Mouse (Mus musculus) gastrocnemius, postnatal 25 days (tissue): Measurements from ENCODE around the gene Smarcc2. TPM values are rescaled to one million over a fixed set of nuclear protein-coding genes. Genes with fewer than 3 reads are reported as not detected.
A peak's percentile ranks its signal among the peaks of the same experiment; 100 is the strongest.
"Not testable (repeated sequence)": the region's sequence is repeated elsewhere in the genome, so short reads cannot be mapped to it uniquely, and the experiment has no call there.

Experiments used
- DNase-seq: peaks from one replicate; pipeline ENCODE4 v3.0.0; 2022
- total RNA-seq, 2 experiments: library from RNA; stranded (reverse); gene quantifications; 1 replicate in 1 of 2; 2 replicates in 1 of 2; pipeline ENCODE4 v1.2.3; 2021

Smarcc2 gene
- total RNA-seq, 2 experiments from 2014 or later, result 40.7 to 43.9 TPM

DNA sequence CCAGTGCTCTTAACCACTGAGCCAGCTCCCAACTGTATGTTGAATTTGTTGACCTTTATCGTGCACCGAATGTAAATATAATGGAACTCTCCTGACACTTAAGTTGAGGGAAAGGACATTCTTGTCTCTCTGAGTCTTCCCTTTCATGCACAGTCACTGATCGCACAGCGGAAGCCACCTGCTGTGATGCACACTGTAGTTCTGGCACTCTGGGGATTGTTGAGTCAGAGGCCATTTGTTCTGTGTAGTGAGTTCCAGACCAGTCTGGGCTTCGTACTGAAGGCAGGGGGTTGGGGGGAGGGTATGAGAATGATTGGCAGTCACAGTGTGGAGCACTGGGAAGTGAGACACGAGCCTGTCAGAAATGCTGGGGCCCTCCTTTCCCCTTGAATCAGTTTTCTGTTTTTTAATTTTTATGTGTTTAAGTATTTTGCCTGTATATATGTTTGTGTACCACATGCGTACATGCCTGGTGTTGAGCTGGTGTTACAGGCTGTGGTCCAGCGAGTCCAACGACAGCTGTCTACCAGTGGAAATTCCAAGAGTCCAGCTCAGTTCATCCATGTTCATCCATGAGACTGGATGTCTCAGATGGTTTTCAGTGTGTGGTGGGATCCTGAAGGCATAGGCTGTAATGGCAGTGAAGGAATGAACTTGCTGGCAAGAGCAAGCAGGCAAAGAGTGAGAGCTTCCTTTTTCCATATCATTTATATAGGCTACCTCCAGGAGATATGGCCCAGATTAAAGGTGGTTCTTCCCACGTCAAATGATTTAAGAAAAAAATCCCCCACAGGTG is 17.5 kb upstream of the Smarcc2 start:
- no peak for DNase-seq

DNA sequence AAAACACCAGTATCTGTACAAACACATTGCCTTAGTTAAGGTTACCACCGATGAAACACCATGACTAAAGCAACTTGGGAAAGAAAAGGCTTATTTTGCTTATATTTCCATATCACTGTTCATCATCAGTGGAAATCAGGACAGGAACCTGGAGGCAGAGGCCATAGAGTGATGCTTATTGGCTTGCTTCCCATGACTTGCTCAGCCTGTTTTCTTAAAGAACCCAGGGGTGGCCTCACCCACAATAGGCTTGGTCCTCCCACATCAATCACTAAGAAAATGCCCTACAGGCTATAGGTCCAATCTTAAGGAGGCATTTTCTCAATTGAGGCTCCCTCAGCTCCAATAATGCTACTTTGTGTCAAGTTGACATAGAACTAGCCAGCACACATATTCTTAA is 16.3 kb upstream of the Smarcc2 start:
- no peak for DNase-seq

DNA sequence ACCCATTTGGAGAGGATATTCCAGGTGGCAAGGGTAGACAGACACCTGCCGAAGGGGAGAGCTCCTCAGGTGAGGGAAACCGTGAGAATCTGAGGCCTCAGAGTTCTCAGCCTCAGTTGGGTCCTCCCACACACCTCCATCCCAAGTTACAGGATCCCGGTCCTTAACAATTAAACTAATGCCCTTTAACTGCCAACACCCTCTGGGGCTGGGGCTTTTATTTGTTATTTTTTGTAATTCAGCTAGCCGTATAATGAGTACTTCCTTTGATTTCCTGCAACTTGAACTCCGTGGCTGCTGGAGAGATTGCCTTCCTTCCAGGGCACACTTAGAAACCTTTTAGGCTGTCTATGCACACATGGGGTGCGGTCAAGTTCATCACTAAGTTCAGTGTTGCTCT is 14.7 kb upstream of the Smarcc2 start:
- no peak for DNase-seq

DNA sequence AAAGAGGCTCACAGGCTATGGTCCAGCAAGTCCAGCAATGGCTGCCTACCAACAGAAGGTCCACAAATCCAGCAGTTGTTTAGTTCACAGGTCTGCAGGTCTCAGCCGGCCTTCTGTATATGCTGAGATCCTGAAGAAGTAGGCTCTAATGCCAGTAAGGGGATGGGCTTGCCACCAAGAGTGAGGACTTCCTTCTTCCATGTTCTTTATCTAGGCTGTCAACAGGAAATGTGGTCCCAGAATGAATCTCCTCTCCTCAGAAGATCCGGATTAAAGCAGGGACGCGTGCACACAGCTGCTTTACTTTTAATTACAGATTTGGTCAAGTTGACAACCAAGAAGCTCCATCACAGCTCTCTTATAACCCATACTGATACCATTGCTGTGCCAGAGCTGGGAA is 13.6 kb upstream of the Smarcc2 start:
- DNase-seq, result no peak

DNA sequence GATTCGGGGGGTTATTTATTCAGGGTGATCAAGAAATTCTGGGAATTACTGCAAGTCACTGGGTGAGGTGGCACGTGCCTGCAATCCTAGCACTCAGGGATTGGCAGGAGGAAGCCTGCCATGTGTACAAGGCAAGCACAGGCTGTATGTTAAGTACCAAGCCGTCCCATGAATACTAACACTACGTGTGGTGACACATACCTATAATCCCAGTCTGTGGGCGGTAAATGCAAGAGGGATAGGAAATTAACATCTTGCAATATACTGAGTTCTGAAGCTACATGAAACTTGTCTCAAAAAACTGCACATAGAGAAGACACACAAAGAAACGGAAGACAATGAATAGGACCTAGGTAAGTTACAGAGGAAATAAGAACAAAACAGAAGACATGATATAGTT is 8.0 kb upstream of the Smarcc2 start:
- DNase-seq, result no peak

DNA sequence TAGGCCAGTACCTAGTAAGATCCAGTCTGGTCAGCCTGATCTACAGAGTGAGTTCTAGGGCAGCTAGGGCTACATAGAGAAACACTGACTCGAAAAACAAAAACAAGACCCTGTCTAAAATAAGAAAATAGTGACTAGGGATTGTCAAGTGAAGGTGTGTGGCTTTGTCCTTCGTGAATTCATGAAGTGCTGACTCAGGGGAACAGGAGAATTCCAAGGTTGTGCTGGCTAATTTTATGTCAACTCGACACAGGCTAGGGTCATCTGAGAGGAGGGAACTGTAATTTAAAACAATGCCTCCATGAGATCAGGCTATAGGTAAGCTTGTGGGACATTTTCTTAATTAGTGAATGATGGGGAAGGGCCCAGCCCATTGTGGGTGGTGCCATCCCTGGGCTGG is 4.6 kb upstream of the Smarcc2 start:
- no peak for DNase-seq

DNA sequence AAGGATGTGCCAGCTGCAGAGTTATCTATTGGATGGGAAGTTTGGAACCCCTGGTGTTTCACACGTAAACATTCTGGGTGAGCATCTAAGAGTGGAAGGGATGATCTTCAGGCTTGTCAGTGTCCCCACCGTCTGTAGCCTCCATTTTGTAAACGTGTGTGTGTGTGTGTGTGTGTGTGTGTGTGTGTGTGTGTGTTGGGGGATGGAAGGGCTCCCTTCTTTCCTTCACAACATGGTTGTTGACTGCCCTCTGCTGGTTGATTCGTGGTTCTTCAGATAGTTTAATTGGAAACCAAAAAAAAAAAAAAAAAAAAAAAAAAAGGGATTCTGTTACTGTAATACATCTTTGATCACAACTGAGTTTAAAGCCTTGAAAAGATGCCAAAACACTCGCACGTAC is 3.8 kb upstream of the Smarcc2 start:
- DNase-seq, result peak; percentile 63

DNA sequence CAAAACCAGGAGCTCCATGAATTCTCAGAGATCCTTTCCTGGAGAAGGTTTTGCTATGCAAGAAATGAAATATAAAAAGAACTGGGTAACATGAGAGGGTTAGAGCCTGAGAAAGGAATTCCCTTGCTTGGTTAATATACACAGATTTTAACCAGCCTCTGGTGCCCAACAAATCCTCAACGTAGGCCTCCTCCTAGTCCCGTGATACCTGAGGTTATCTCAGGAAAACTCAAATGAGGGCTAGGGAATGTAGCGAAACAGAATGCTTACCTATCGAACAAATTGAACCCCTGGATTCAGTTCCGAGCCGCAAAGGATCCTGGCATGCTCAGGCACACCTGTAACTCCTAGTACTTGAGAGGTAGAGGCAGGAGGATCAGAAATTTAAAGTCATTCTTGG is 1.4 kb upstream of the Smarcc2 start:
- DNase-seq, result no peak

DNA sequence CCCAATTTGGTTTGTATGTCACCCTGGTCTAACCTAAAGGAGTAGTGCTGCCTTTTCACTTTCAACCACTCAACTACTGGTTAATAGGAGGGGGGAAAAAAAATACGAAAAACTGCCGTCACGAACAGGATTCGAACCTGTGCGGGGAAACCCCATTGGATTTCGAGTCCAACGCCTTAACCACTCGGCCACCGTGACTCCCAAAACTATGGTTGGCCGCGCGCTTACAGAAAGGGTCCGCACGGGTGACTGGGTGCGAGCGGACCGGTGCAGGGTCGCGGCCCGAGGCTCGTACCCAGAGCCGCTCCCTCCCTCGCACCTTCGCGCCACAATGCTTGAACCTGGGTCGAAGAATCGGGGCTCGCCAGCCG is 715 bp upstream of the Smarcc2 start:
- DNase-seq, result peak; percentile 80

DNA sequence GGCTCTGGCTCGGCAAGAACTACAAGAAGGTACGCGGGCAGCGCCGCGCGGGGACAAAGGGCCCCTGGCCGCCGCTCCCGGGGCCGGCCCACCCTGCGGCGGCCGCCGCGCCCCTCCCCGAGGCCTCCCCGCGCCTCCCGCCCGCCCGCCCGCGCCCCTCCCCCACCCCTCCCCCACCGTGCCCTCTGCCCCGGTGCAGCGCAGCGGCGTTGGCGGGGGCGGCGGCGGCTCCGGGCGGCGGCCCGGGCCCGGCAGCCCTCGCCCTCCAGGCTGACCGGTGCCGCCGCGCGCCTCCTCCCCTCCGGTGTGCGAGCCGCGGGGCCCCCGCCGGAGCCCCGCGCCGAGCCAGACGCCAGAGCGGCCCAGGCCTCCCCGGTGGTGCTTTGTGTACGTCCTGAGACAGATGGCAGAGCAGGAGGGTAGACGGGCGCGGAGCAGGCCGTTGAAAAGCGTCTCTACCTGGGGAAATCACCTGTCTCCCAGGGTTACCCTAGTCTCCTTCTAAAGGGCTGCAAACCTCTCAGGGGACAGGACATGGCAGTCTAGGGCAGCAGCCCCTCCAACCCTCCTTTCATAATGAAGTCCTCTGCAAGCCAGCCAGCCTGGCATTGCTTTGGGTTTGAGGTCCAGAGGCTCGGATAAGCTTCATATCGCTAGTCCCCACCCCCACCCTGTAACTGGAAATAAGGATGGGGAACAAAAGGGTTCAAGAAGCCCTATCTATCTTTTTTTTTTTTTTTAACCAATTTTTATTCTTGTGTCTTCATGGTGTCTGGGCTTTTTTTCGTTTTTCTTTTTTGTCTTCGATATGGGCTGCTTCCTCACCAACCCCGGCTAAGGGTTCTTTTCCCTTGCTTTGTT is 591 bp downstream of the Smarcc2 start:
- DNase-seq, result peak; percentile 33

DNA sequence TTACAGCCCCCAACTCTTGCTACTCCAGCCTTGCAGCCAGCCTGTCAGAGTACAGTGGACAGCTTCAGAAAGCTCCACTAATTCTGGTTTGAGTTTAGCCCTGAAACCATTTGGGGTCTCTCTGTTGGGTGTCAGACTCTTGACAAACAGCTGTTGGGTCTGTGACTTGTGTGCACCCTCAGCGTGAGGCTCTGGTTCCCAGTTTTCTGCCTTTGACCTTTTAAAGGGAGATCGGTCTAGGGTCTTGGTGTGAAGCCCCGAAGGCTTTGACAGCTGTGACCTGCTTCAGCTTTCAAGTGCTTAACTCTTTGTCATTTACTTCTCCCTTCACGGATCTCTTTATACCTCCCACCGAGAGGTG is 1.2 kb downstream of the Smarcc2 start:
- no peak for DNase-seq

DNA sequence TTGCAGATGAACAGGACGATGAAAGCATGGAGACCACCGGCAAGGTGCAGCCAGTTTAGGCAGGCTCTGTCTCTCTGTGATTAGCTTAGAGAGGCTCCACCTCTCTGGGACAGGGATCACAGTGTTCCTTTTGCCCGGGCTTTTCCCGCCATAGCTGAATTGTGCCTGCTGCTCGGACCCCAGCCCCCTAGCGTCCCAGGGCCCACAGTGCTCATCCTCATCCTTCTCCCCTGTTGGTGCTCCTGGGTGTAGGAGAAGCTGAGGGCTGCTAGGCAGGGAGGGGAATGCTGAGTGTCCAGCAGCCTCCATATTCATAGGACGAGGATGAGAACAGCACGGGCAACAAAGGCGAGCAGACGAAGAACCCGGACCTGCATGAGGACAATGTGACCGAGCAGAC is 15.3 kb downstream of the Smarcc2 start:
- DNase-seq, result no peak

DNA sequence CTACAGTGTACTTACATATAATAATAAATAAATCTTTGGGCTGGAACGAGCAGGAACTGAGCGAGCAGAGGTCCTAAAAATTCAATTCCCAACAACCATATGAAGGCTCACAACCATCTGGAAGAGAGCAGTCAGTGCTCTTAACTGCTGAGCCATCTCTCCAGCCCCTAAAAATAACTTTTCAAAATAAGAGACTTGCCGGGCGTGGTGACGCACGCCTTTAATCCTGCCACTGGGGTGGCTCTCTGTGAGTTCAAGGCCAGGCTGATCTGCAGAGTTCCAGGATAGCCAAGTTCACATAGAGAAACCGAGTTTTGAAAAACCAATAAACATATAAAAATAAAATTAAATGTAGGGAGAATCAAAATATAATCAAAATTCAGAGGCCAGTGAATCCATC is 27.3 kb downstream of the Smarcc2 start:
- no peak for DNase-seq

DNA sequence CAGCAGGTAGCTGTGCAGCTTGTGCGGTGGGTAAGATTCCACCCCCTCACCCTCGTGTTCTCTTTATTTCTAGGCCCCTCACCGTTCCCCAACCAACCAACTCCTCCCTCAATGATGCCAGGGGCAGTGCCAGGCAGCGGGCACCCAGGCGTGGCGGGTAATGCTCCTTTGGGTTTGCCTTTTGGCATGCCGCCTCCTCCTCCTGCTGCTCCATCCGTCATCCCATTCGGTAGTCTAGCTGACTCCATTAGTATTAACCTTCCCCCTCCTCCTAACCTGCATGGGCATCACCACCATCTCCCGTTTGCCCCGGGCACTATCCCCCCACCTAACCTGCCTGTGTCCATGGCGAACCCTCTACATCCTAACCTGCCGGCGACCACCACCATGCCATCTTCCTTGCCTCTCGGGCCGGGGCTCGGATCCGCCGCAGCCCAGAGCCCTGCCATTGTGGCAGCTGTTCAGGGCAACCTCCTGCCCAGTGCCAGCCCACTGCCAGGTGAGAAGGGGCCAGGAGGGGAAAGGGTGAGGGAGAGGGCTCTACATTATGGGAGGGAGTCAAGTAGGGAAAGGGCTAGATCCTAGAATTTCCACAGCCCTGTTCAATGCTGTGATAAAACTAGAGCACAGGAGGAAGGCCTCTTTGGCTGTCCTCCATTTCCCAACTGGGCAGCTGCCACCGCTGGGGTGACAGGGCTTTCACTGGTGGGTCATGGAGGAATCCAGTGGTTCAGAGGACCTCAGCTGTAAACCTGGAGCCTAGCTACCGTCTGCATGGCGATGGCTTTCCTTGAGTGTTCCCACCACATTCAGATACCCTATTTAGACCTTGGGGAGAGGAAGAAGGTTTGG is 29.0 kb downstream of the Smarcc2 start:
- no peak for DNase-seq

DNA sequence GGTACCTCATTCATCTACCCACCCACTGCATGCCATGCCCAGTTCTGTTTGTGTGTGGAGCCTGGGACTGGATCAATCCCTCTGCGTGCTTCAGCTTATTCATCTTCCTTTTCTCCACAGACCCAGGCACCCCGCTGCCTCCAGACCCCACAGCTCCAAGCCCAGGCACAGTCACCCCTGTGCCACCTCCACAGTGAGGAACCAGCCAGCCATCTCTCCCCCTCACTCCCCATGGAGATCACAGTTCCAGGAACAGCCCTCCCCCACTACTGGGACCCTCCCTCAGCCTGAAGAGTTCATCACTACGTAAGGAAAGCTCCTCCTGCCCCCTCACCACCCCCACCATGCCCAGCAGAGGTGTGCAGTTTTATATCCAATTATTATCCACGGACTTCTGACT is 29.7 kb downstream of the Smarcc2 start:
- DNase-seq, result no peak

DNA sequence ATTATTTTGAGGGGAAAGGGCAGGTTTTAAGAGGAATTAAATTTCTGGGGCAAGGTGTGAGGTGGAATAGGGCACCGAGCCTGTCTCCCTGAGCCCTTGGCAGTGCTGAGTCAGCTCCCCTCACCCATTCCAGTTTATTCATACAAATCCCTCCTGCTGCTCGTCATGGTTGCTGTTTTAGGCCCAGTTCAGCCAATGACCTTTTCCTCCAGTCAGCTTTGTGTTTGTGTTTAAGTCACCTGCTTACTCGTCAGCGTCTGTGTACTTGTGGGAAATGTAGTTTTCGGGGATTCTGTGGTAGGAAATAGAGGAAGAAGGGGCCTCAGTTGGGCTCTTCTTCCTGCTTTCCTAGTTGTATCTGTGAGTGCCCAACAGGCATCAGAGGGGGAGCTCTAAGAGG is 30.3 kb downstream of the Smarcc2 start:
- DNase-seq, result no peak

DNA sequence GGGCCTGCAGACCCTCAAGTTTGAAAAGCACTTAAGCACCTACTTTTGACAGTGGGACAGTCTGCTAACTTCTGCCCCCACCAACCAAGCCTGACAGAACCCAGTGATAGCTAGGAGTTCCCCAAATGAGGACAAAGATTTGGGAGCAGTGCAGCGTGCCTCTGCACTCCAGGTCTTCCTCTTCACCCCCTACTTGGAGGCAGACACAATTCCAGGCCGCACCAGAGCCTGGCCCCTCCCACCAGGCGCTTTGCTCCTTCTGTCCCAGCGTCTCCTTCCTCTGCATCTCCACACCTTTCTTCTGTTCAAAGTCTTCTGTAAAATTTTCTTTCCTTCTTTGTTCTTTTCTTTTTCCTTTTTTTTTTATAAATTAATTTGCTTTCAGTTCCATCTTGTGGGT is 30.7 kb downstream of the Smarcc2 start:
- no peak for DNase-seq

DNA sequence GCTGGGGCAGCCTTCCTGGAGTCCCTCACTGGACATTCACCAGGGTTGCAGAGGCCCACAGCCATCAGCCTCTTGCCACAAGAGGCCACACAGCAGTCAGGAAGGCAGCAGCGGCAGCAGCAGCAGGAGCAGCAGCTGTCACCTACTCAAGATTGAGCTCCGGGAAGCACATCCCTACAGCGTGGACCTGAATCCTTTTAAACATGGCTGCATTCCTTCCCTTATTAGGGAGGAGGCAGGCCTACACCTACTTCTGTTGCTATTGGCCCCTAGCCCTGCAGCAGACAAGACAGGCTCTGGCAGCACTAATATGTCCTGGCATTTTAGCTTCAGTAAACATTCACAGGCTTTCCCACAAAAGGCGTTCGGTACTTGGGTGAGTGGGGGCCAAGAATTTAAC is 31.2 kb downstream of the Smarcc2 start:
- DNase-seq, result no peak

DNA sequence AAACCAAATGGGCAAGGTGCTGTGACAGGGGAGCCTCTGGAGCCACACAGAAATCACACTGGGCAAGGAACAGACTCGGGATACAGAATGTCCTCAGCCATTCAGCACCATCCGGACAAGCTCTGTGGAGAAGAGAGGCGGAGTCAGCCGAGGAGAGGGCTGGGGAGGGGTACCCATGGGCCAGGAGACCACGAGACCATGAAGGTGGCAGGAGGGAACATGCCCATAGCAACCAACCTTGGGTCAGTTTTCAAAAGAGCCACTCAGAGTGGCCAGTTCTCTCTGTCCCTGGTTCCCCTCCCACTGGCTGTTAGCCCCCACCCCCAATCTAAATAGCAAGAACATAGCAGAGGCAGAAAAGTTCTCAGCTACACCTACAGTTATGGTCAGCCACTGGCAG is 31.9 kb downstream of the Smarcc2 start:
- no peak for DNase-seq

DNA sequence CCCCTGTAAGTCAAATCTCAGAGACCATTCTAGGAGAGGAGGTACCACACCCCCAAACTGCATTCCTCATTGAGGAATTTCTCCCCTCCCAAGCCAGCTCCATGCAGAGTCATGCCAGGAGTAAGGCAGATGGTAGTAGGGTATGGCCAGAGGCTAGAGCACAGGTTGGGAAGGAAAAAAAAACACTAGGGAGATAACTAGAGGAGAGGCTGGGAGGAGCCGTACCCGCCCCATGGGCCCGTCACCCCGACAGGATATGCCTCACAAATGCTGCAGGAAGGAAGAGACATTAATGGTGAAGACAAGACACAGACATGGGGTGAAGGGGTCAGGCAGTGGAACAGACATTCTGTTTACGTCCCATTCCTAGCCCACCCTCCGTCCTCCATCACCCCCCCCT is 32.4 kb downstream of the Smarcc2 start:
- no peak for DNase-seq

DNA sequence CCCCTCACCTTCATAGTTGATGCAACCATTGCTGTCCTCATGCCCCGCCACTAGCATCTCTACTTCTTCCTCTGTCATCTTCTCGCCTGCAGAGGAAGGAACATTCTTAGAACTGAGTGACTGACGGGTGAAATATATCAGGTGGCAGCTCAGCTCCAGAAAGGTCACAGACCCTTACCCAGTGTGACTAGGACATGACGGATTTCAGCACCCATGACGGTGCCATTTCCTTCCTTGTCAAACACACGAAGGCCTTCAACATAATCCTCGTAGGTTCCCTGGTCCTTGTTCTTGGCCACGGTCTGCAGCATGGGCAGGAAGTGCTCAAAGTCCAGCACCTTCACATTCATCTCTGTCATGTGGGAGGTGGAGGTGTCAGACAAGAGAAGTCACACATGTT is 33.0 kb downstream of the Smarcc2 start:
- DNase-seq, result not testable (repeated sequence)

DNA sequence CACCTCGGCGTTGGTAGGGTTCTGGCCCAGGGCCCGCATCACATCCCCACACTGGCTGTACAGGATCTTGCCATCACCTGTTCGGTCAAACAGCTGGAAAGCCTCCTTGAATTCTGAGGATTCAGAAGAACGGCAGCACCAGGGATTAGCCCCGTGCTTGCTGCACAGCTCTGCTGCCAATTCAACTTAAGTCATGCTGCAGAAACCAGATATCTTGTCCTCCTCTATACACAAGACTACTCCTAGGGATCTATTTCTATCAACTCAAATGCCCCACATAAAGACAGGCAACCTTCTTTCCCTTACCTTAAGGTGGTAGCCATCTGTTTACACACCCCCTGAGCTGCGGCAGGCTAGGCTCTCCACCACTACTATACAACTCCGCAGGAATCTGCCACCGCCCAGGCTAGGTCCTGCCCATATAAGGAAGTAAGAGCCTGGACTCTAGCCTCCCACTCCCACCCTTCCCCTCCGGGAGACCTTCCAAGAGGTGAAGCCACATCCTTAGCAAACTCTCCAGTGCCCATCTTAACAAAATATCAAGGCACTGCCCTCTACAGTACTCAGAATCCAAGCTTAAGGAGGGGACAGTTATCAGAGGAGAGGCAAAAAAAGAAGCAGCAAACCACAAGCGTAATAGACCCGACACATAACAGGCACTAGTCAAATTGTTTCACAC is 33.7 kb downstream of the Smarcc2 start:
- DNase-seq, result peak; percentile 68
